Mouse (Mus musculus) G1E-ER4 (cell line): ENCODE measurements around the gene Klf3. TPM values are rescaled to one million over a fixed set of nuclear protein-coding genes. Genes with fewer than 3 reads are reported as not detected.

ENCODE experiments used
- GATA1 ChIP-seq: IDR thresholded peaks from one replicate; pipeline ENCODE4 v1.8.0; 2012; ENCODE audit warnings: low read length, inconsistent platforms
- polyA plus RNA-seq: library from polyadenylated mRNA; stranded (reverse); fragments of >175 nt; gene quantifications from 2 replicates; pipeline ENCODE4 v1.2.3, GENCODE M21; 2012

The Klf3 gene
- polyA plus RNA-seq, 1 experiment, result 380 TPM

DNA sequence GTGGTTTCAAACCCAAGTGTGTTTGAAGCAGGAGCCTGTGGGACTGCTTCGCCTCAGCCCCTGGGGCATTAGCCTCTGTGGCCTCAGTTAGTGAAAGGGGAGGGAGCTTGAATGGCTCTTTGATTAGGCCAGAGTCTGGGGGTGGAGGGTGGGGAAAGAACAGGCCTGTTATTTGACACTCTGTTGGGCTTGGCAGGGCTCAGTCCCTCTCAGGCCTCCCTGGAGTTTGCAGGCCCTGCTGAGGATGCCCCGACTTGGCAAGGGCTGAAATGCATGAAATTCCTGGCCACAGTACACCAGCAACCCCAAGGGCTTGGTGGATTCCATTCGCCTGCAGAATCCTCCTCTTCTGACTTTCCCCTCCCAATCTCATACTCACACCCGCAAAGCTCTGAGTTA is 74.8 kb downstream of the Klf3 start:
- no peak for TF ChIP-seq GATA1

DNA sequence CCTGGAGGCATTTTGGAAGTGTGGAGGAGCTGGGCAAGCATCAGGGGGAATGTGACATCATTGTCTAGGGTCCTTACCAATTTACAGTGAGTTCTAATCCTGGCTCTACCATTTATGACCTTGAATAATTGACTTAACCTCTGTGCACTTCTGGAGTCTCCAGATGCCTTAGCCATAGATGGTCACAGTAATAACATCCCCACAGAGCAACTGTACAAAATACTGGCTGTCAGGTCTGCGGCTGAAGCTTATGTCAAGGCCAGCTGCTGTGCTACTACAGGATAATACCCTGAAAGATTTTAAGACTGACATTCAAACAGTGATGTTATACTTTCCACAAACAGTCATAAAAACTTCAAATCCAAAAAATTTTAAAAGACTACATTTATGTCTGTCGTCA is 75.3 kb downstream of the Klf3 start:
- TF ChIP-seq GATA1, result no peak

DNA sequence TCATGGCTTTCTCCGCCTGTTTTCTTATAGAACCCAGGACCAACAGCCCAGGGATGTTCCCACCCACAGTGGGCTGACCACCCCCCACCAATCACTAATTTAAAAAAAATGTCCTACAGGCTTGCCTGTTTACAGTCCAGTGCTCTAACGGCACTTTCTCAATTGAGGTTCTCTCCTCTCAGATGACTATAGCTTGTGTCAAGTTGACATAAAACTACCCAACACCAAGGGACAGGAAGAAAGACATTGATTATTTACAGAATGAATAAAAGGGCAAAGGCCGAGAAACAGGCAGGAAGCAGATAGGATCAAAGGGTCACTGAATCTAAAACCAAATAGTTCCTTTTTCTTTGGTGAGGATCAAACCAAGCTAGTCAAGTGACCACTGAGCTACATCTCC is 76.1 kb downstream of the Klf3 start:
- TF ChIP-seq GATA1, result no peak

Other genes with a start within 250 kb of the Klf3 start
- gene Tlr1, start 130.2 kb downstream of the Klf3 start, polyA plus RNA-seq, result not detected in 2 replicates
- not detected in 2 replicates for gene Tlr6, start 156.7 kb downstream of the Klf3 start, polyA plus RNA-seq
- gene Fam114a1, start 166.7 kb downstream of the Klf3 start, polyA plus RNA-seq, result not detected in 2 replicates